Mouse (Mus musculus) splenic B cell, adult 2 months (primary cell): ENCODE data around the gene Adgrb3.

ENCODE experiments used
- DNase-seq: peaks from one replicate; pipeline ENCODE4 v3.0.0-alpha.2; 2011; ENCODE audit warnings: low read depth, low spot score
- H3K27me3 ChIP-seq: 2 replicates; pipeline ENCODE4 v1.6.1; 2012; ENCODE audit warnings: mild to moderate bottlenecking, low read length, moderate library complexity, mixed read lengths; ENCODE audit not compliant: control insufficient read depth, poor library complexity, insufficient read depth, severe bottlenecking
- H3K36me3 ChIP-seq: 2 replicates; pipeline ENCODE4 v1.6.1; 2012; ENCODE audit warnings: mild to moderate bottlenecking, low read length, moderate library complexity, mixed read lengths; ENCODE audit not compliant: control insufficient read depth, poor library complexity, insufficient read depth, severe bottlenecking

The Adgrb3 gene

GRCm38 (mm10) chr1:25828971-25829920, at the start of gene Adgrb3:
Adgrb3 (minus strand) TSS chr1:25829707.
- no peak for DNase-seq
- Histone ChIP-seq H3K36me3 (no peaks in the 10 kb centered on the region), H3K27me3 (no peaks in the 10 kb centered on the region)

DNA sequence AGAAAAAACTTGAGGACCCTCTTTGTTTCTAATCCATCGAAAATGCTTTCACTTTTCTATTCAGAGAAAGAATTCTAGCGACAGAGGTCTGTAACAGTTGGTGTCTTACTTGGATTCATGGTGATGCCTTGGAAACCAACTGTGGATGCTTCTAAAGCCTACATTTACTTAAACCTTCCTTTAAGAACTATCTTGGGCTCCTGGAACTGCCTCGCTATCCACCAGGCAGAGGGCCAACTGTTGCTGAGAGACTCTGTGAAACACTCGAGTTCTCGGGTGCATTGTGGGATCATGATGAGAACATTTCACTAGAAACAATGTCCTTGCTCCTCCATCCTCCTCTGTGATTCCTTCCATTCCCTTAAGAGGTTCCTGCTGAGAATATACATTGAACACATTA, 48.0 kb upstream of the Adgrb3 start:
- H3K27me3 ChIP-seq = no peaks in the 10 kb centered on the region
- H3K36me3 ChIP-seq = no peaks in the 10 kb centered on the region
- no peak for DNase-seq

DNA sequence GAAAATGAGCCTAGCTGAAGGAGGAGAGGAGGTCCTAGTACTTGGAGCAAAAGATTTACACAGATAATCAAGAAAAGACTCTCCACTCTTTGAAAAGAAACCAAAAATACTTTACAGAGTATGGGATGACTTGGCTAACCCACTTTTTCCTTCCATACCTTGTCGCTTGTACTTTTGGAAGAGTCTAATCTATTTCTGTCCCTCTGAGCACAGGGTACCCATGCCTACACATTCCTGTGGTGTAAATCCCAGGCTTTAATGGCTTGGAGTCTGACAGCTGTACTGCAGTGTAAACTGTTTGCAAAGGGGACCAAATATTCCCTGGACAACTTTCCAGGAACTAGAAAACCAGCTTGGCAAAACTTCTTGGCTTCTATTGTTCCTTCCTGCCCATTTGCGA, 28.0 kb upstream of the Adgrb3 start:
- no peak for DNase-seq
- H3K36me3 ChIP-seq = no peaks in the 10 kb centered on the region
- no peaks in the 10 kb centered on the region for H3K27me3 ChIP-seq

- no peak for DNase-seq
- Histone ChIP-seq H3K27me3 (no peaks in the 10 kb centered on the region), H3K36me3 (no peaks in the 10 kb centered on the region)
Observed at GRCm38 (mm10) chr1:25854451-25854978, 25.0 kb upstream of the Adgrb3 start.

DNA sequence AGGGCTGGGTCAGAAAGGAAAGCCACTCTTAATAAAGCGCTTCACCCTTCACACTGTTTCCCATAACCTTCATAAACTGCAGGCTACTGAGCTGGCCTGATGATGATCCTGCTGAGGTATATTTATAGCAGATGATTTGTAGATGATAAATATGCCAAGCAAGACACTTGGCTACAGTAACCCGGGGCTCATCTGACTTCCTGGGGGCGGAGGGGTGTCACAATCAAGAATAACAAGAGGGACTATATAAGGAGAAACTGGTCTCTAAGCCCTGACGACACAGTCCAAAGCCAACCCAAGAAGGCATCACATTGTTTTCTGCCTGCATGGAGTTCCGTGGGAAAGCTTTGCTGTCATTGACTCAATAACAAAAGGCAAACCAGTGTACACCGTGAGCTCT, 2.8 kb upstream of the Adgrb3 start:
- H3K27me3 ChIP-seq = no peaks in the 10 kb centered on the region
- DNase-seq = no peak
- H3K36me3 ChIP-seq = no peaks in the 10 kb centered on the region

GRCm38 (mm10) chr1:25831521-25831900, 2.0 kb upstream of the Adgrb3 start:
- Histone ChIP-seq H3K36me3 (no peaks in the 10 kb centered on the region), H3K27me3 (no peaks in the 10 kb centered on the region)
- no peak for DNase-seq

- Histone ChIP-seq H3K27me3 (no peaks in the 10 kb centered on the region), H3K36me3 (no peaks in the 10 kb centered on the region)
- DNase-seq = no peak
Observed at GRCm38 (mm10) chr1:25830757-25831520, 1.4 kb upstream of the Adgrb3 start.

DNA sequence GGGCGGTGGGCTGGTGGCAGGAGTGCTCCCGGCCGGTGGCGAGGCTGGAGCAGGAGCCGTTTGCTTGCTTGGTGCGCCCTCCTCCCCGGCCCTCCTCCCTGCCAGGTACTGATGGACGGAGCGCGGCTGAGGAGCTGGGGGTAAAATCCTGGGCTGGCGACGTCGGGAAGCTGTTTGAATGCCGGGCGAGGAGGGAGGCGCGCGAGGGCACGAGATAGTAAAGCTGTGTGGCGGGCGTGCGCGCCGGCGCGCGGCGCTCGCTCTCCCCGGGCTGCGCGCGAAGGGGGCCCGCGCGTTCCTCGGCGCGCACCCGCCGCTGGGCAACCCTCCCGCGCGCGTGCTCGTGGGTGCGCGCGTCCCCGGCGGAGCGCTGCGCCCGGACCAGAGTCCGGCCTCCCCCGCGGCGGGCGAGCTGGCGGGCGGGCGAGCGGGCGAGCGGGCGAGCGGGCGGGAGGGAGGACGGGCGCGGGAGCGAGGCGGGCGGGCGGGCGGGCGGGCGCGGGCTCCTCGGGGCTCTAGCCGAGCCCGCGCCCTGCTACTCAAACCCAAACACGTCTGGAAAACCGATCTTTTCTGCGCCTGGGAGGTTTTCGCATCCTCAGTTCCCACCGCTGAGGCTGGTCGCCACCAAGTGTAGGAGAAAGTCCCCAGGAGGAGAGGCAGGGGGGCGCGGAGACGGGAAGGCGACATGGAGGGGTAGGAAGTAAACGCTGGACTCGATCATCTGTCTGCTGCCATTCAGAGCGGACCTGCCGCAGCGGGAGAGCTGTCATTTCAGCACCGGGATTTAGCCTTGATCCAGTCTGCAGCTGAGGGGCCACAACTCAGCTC, 629 bp upstream of the Adgrb3 start:
- no peaks in the 10 kb centered on the region for H3K27me3 ChIP-seq
- H3K36me3 ChIP-seq = no peaks in the 10 kb centered on the region
- no peak for DNase-seq

DNA sequence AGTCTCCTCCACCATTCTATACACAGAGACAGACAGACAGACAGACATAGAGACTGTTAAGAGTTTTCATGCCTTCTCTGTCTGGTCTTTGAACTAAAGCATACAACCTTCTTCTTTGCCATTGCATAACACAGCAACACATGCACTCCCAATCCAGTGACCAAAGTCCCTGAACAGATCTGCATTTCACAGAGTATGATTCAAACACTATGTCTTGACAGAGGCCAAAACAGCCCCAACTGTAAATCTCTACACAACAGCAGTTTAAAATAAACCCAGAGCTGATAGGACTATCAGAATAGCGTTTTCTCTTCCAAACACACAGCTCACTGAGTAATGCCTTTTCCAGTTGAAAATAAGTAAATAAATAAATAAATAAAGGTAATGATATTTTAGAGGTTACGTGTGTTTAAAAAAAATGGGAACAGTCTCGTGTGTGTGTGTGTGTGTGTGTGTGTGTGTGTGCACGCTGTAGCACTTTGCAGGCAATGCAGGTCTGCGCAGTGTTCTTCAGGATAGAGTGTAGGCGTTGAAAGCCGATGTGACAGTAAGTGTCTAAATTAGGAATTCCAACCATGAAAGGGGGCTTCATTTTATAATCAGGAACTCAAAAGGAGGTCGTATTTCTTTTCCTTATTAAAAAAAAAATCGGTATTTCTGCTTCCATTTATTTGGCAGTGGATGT, 1.3 kb downstream of the Adgrb3 start:
- Histone ChIP-seq H3K36me3 (no peaks in the 10 kb centered on the region), H3K27me3 (no peaks in the 10 kb centered on the region)
- DNase-seq = no peak

DNA sequence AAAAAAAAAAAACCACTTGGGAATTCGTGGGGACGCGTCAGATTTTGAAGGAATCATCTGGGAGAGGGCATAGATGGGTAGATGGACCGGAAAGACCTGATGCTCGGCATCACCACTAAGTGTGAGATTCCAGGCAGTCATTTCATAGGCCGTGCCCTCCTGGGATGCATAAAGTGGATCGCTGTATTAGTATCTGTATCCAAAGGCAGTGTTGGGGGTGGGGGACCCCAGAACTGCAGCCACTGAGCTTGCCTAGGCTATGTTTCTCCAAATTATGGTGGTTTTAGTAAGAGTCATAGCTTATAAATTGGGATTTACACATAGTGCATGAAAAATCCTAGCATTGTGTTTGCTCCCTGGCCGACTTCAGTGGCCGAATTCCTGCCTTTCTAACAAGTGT, 2.1 kb downstream of the Adgrb3 start:
- Histone ChIP-seq H3K36me3 (no peaks in the 10 kb centered on the region), H3K27me3 (no peaks in the 10 kb centered on the region)
- DNase-seq = no peak

DNA sequence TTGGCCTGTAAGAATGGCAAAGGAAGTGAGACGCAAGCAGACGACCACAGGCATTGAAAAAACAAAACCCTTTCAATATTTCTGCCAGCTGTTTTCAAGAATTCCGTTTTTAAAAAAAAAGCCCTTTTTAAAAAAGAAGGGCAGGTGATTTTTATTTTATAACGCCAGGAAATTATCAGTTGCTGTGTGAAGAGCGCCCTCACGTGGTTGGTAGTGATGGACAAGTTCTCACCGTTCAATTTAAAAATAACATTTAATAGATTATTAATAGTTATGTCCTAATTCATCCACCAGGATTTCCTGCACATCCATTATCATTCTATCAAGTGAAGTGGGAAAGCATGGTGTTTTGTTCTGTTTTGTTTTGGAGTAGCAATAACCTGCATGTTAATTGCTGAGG, 2.7 kb downstream of the Adgrb3 start:
- H3K27me3 ChIP-seq = no peaks in the 10 kb centered on the region
- no peak for DNase-seq
- H3K36me3 ChIP-seq = no peaks in the 10 kb centered on the region

DNA sequence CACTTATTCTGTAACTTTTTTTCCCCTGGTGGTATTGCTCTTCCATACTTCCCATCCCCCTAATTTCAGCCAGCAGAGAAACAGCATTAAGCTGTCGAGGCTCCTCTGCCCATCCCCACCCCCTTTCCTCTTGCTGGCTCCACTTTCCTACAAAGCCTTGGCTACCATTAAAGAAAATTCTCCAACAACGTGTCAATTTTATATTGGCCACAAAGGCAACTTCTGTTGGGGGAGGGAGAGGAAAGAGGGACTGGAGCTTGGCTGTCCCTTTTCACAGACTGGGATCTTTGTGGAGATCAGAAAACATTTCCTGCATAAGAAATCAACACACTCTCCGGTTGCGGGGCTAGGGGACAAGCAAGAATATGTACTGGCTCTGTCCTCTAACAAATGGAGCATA, 4.9 kb downstream of the Adgrb3 start:
- H3K27me3 ChIP-seq = no peaks in the 10 kb centered on the region
- no peak for DNase-seq
- H3K36me3 ChIP-seq = no peaks in the 10 kb centered on the region

DNA sequence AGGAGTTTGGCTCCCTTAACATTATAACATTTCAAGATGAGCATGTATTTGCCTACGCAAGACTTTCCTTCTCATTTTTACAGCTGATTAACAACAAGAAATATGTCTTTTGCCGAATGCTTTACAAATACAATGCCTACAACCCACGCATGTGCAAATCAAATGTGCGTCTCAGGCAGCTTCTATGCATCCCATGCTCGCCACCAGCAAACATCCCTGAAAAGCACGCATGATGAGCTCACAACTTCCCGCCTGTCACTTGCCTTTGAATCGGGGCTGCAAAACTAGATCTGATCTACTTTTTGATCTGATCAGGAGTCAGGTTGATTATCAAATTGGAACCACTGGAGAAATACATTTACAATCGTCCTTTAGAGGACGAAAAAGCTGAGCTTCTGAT, 5.5 kb downstream of the Adgrb3 start:
- DNase-seq = no peak
- Histone ChIP-seq H3K36me3 (no peaks in the 10 kb centered on the region), H3K27me3 (no peaks in the 10 kb centered on the region)

GRCm38 (mm10) chr1:25815491-25815890, 14.0 kb downstream of the Adgrb3 start:
- H3K36me3 ChIP-seq = no peaks in the 10 kb centered on the region
- DNase-seq = no peak
- H3K27me3 ChIP-seq = no peaks in the 10 kb centered on the region
